Mouse (Mus musculus): Measurements from ENCODE around the gene Fbxl22.

DNA sequence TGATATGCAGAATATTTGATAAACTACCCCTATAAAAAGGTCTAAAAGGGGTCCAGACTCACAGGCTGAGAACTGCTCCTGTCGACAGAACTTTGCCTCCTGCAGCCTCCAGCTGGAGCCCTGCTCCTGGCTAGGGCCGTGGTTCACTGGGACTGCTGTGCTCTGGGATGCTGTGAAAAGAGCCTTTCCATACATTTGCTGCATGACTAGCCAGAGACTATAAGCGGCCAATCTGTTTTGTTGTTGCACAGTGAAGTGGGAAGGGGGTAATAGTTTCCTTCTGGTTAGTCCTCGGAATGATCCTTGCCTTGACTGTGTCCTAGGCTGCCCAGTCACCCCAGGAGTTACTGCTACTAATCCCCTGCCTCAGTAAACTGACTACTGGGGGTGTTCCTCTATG, 8.4 kb downstream of the Fbxl22 start:
- TF ChIP-seq CTCF (IDR thresholded peaks at IDR 0.05; ENCODE audit: control insufficient read depth, insufficient read depth, insufficient read length) (no peak), MAX (IDR thresholded peaks at IDR 0.05) (no peak), USF1 (IDR thresholded peaks at IDR 0.05; ENCODE audit: low read depth) (no peak), CEBPB (IDR thresholded peaks at IDR 0.05; ENCODE audit: low read depth) (no peak), MYOD1 (IDR thresholded peaks at IDR 0.05; ENCODE audit: control insufficient read depth, insufficient read length, low read depth) (no peak), MYOG (IDR thresholded peaks at IDR 0.05; ENCODE audit: control insufficient read depth, extremely low read depth, insufficient read length) (no peak)

Data from C2C12 (cell line).